Mouse (Mus musculus) myocyte (in vitro differentiated cells): ENCODE data around the gene Irf2bp2.

ENCODE experiments used
- CEBPB ChIP-seq: IDR thresholded peaks from 2 replicates; pipeline ENCODE4 v1.6.1; 2011; ENCODE audit warnings: mild to moderate bottlenecking, moderate library complexity; ENCODE audit not compliant: poor library complexity, insufficient read depth, severe bottlenecking
- E2F4 ChIP-seq: IDR thresholded peaks from one replicate; pipeline ENCODE4 v1.6.1; 2011; ENCODE audit warnings: mild to moderate bottlenecking, control low read depth, moderate library complexity; ENCODE audit not compliant: insufficient read depth
- MAX ChIP-seq: IDR thresholded peaks from one replicate; pipeline ENCODE4 v1.6.1; 2011; ENCODE audit warnings: low read depth, mild to moderate bottlenecking, control low read depth
- MYOD1 ChIP-seq, 3 experiments: IDR thresholded peaks; one replicate each; pipeline ENCODE4 v1.6.1; 2011; ENCODE audit warnings: control low read depth in 2 of 3, low read depth in 2 of 3, mild to moderate bottlenecking in 2 of 3, moderate library complexity in 1 of 3; ENCODE audit not compliant: insufficient read length in 2 of 3, control insufficient read depth in 1 of 3
- MYOG ChIP-seq, 3 experiments: IDR thresholded peaks; one replicate each; pipeline ENCODE4 v1.6.1; 2011; ENCODE audit warnings: control low read depth in 2 of 3, low read depth in 2 of 3, mild to moderate bottlenecking in 2 of 3; ENCODE audit not compliant: insufficient read length in 2 of 3, control insufficient read depth in 1 of 3, insufficient read depth in 1 of 3
- POLR2A ChIP-seq: IDR thresholded peaks from one replicate; pipeline ENCODE4 v1.6.1; 2011; ENCODE audit warnings: low read depth, mild to moderate bottlenecking, control low read depth, moderate library complexity; ENCODE audit not compliant: insufficient read length
- POLR2AphosphoS2 ChIP-seq: IDR thresholded peaks from one replicate; pipeline ENCODE4 v1.6.1; 2011; ENCODE audit warnings: low read depth, control low read depth; ENCODE audit not compliant: insufficient read length
- REST ChIP-seq: IDR thresholded peaks from one replicate; pipeline ENCODE4 v1.6.1; 2011; ENCODE audit warnings: mild to moderate bottlenecking, control low read depth, moderate library complexity; ENCODE audit not compliant: insufficient read depth, insufficient read length
- SRF ChIP-seq: IDR thresholded peaks from one replicate; pipeline ENCODE4 v1.6.1; 2011; ENCODE audit warnings: low read depth; ENCODE audit not compliant: control insufficient read depth, insufficient read length
- TCF12 ChIP-seq: IDR thresholded peaks from one replicate; pipeline ENCODE4 v1.6.1; 2011; ENCODE audit warnings: mild to moderate bottlenecking, control low read depth; ENCODE audit not compliant: poor library complexity, insufficient read depth, severe bottlenecking
- TCF3 ChIP-seq: IDR thresholded peaks from one replicate; pipeline ENCODE4 v1.6.1; 2011; ENCODE audit warnings: low read depth, control low read depth; ENCODE audit not compliant: insufficient read length
- USF1 ChIP-seq: IDR thresholded peaks from one replicate; pipeline ENCODE4 v1.6.1; 2011; ENCODE audit warnings: low read depth, mild to moderate bottlenecking, control low read depth, moderate library complexity

- TF ChIP-seq MAX (no peak), USF1 (no peak), POLR2A (no peak), E2F4 (no peak), MYOG (IDR thresholded peaks at IDR 0.05; ENCODE audit: control insufficient read depth in 1 of 3, insufficient read depth in 1 of 3, insufficient read length in 2 of 3, low read depth in 2 of 3) (no peak), CEBPB (no peak), TCF12 (no peak), POLR2AphosphoS2 (no peak), MYOD1 (IDR thresholded peaks at IDR 0.05; ENCODE audit: control insufficient read depth in 1 of 3, insufficient read length in 2 of 3, low read depth in 2 of 3) (no peak), SRF (no peak), REST (no peak), TCF3 (no peak)
These were observed 5.5 kb upstream of the Irf2bp2 start for GRCm38 (mm10) chr8:126599297-126599696.
